Mouse (Mus musculus): ENCODE results near the gene Tbc1d9. TPM values are rescaled to one million over a fixed set of nuclear protein-coding genes. Genes with fewer than 3 reads are reported as not detected.
A peak's percentile ranks its signal among the peaks of the same experiment; 100 is the strongest.

Tbc1d9 gene
- total and polyA plus RNA-seq, 2 experiments from 2014 or later, result 17.1 to 107 TPM

DNA sequence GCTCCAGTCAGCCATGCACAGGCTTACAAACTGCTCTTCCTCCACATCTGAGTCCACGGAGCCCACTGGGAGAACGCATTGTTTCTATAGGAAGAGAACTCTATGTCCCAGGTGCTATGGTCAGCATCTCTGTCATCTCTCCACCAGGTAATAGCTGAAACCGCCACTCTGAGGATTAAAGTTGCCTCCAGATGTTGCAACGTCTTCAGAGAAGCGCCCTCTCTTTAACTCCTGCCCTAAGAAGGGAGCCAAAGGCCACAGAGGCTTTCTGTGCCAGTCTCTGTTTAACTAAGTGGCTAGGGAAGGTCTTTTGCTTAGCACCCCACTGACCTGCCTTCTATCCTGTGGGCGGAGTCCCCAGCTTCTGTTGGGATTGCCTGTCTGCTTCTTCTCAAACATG is 85.7 kb downstream of the Tbc1d9 start:
- H3K36me3 ChIP-seq (ENCODE audit: insufficient read depth), result peaks cover 45% of the 10 kb centered on the region
- no peak overlapping the region for H3K4me2 ChIP-seq (ENCODE audit: low read depth)
- no peaks in the 10 kb centered on the region for H3K27me3 ChIP-seq (ENCODE audit: insufficient read depth, low read length)
- H3K4me3 ChIP-seq (ENCODE audit: low read depth, low read length), result no peak overlapping the region
- 82% methylated on average over 6 of the region's 6 CpGs for WGBS
- no peaks in the 10 kb centered on the region for H3K4me1 ChIP-seq (ENCODE audit: insufficient read depth)
- no peak for ATAC-seq
- no peak for DNase-seq
- TF ChIP-seq CTCF (IDR thresholded peaks at IDR 0.05; ENCODE audit: low read depth), result no peak
- no peak overlapping the region for H3K27ac ChIP-seq (ENCODE audit: low read depth, low read length)
- no peak overlapping the region for H3K9ac ChIP-seq
- H3K9me3 ChIP-seq (ENCODE audit: low read length), result no peaks in the 10 kb centered on the region

GRCm38 (mm10) chr8:83251362-83252246 is 86.5 kb downstream of the Tbc1d9 start:
- no peaks in the 10 kb centered on the region for H3K9me3 ChIP-seq (ENCODE audit: low read length)
- H3K4me3 ChIP-seq (ENCODE audit: low read depth, low read length), result no peak overlapping the region
- WGBS, result 36% methylated on average over 14 of the region's 14 CpGs

GRCm38 (mm10) chr8:83252791-83253190 is 87.6 kb downstream of the Tbc1d9 start:
- H3K36me3 ChIP-seq (ENCODE audit: insufficient read depth), result peaks cover 50% of the 10 kb centered on the region

More at GRCm38 (mm10) chr8:83251362-83252246, 86.5 kb downstream of the Tbc1d9 start:
- H3K4me2 ChIP-seq (ENCODE audit: low read depth), result no peak overlapping the region
- H3K27ac ChIP-seq (ENCODE audit: low read depth, low read length), result no peak overlapping the region
- H3K36me3 ChIP-seq (ENCODE audit: insufficient read depth), result peaks cover 50% of the 10 kb centered on the region
- no peaks in the 10 kb centered on the region for H3K4me1 ChIP-seq (ENCODE audit: insufficient read depth)
- TF ChIP-seq CTCF (IDR thresholded peaks at IDR 0.05; ENCODE audit: low read depth), result no peak
- no peaks in the 10 kb centered on the region for H3K27me3 ChIP-seq (ENCODE audit: insufficient read depth, low read length)
- no peak for ATAC-seq
- no peak overlapping the region for H3K9ac ChIP-seq
- no peak for DNase-seq

DNA sequence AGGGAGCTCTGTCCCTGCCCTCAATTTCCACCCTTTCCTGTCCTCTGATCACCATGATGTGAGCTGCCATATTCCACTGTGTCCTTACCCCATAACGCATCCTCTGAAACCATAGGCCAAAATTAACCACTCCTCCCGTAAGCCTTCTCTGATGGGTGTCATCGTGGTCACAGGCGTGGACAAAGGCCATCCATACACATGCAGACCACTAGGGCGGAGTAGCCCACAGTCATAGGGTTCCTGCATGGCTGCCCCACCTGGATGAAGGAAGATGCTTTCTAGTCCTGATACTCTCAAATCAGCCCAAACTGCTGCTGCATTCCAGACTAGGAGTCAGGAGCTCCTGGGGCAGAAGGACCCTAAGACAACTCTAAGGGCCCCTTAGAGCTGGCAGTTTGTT is 92.5 kb downstream of the Tbc1d9 start:
- no peak overlapping the region for H3K9ac ChIP-seq
- no peaks in the 10 kb centered on the region for H3K9me3 ChIP-seq (ENCODE audit: low read length)
- H3K4me2 ChIP-seq (ENCODE audit: low read depth), result no peak overlapping the region
- DNase-seq (no peak), ATAC-seq (no peak)
- H3K27ac ChIP-seq (ENCODE audit: low read depth, low read length), result no peak overlapping the region
- H3K4me3 ChIP-seq (ENCODE audit: low read depth, low read length), result no peak overlapping the region
- TF ChIP-seq CTCF (IDR thresholded peaks at IDR 0.05; ENCODE audit: low read depth), result no peak
- WGBS, result 95% methylated on average over 5 of the region's 5 CpGs
- H3K36me3 ChIP-seq (ENCODE audit: insufficient read depth), result peaks cover 62% of the 10 kb centered on the region
- H3K27me3 ChIP-seq (ENCODE audit: insufficient read depth, low read length), result no peaks in the 10 kb centered on the region
- H3K4me1 ChIP-seq (ENCODE audit: insufficient read depth), result no peaks in the 10 kb centered on the region

More at GRCm38 (mm10) chr8:83252791-83253190, 87.6 kb downstream of the Tbc1d9 start:
- Histone ChIP-seq H3K27me3 (ENCODE audit: insufficient read depth, low read length) (no peaks in the 10 kb centered on the region), H3K4me3 (ENCODE audit: low read depth, low read length) (no peak overlapping the region), H3K4me1 (ENCODE audit: insufficient read depth) (no peaks in the 10 kb centered on the region), H3K9ac (no peak overlapping the region), H3K4me2 (ENCODE audit: low read depth) (no peak overlapping the region), H3K27ac (ENCODE audit: low read depth, low read length) (no peak overlapping the region), H3K9me3 (ENCODE audit: low read length) (no peaks in the 10 kb centered on the region)
- ATAC-seq (no peak), DNase-seq (no peak)
- WGBS, result 80% methylated on average over 5 of the region's 5 CpGs
- TF ChIP-seq CTCF (IDR thresholded peaks at IDR 0.05; ENCODE audit: low read depth), result no peak

- no peak overlapping the region for H3K4me2 ChIP-seq (ENCODE audit: low read depth)
- peaks cover 50% of the 10 kb centered on the region for H3K36me3 ChIP-seq (ENCODE audit: insufficient read depth)
- no peak overlapping the region for H3K9ac ChIP-seq
- DNase-seq, result peak; percentile 67
- no peaks in the 10 kb centered on the region for H3K27me3 ChIP-seq (ENCODE audit: insufficient read depth, low read length)
- no peak overlapping the region for H3K4me3 ChIP-seq (ENCODE audit: low read depth, low read length)
- peak; percentile 90 for ATAC-seq
- no peaks in the 10 kb centered on the region for H3K4me1 ChIP-seq (ENCODE audit: insufficient read depth)
- WGBS, result 71% methylated on average over 16 of the region's 16 CpGs
- no peaks in the 10 kb centered on the region for H3K9me3 ChIP-seq (ENCODE audit: low read length)
- no peak overlapping the region for H3K27ac ChIP-seq (ENCODE audit: low read depth, low read length)
- TF ChIP-seq CTCF (IDR thresholded peaks at IDR 0.05; ENCODE audit: low read depth), result peak; percentile 88
Measured at GRCm38 (mm10) chr8:83260418-83261215, 95.5 kb downstream of the Tbc1d9 start.

DNA sequence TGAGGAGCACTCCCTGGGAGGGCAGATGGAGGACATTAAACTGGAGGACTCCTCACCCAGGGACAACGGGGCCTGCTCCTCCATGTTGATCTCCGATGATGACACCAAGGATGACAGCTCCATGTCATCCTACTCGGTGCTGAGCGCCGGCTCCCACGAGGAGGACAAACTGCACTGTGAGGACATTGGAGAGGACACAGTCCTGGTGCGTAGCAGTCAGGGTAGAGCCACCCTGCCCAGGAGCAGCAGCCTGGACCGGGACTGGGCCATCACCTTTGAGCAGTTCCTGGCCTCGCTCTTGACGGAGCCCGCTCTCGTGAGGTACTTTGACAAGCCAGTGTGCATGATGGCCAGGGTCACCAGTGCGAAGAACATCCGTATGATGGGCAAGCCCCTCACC is 106.0 kb downstream of the Tbc1d9 start:
- no peak for ATAC-seq
- H3K27ac ChIP-seq (ENCODE audit: low read depth, low read length), result no peak overlapping the region
- no peaks in the 10 kb centered on the region for H3K9me3 ChIP-seq (ENCODE audit: low read length)
- H3K9ac ChIP-seq, result no peak overlapping the region
- H3K4me3 ChIP-seq (ENCODE audit: low read depth, low read length), result no peak overlapping the region
- no peak for TF ChIP-seq CTCF (IDR thresholded peaks at IDR 0.05; ENCODE audit: low read depth)
- no peaks in the 10 kb centered on the region for H3K27me3 ChIP-seq (ENCODE audit: insufficient read depth, low read length)
- no peak overlapping the region for H3K4me2 ChIP-seq (ENCODE audit: low read depth)
- peaks cover 42% of the 10 kb centered on the region for H3K36me3 ChIP-seq (ENCODE audit: insufficient read depth)
- no peaks in the 10 kb centered on the region for H3K4me1 ChIP-seq (ENCODE audit: insufficient read depth)
- no peak for DNase-seq
- WGBS, result 97% methylated on average over 14 of the region's 14 CpGs

GRCm38 (mm10) chr8:83272464-83272863 is 107.3 kb downstream of the Tbc1d9 start:
- no peak overlapping the region for H3K27ac ChIP-seq (ENCODE audit: low read depth, low read length)
- H3K9me3 ChIP-seq (ENCODE audit: low read length), result no peaks in the 10 kb centered on the region
- H3K27me3 ChIP-seq (ENCODE audit: insufficient read depth, low read length), result no peaks in the 10 kb centered on the region
- 87% methylated on average over 10 of the region's 10 CpGs for WGBS
- ATAC-seq, result no peak
- TF ChIP-seq CTCF (IDR thresholded peaks at IDR 0.05; ENCODE audit: low read depth), result no peak
- H3K4me2 ChIP-seq (ENCODE audit: low read depth), result no peak overlapping the region
- no peaks in the 10 kb centered on the region for H3K4me1 ChIP-seq (ENCODE audit: insufficient read depth)
- H3K9ac ChIP-seq, result no peak overlapping the region
- no peak overlapping the region for H3K4me3 ChIP-seq (ENCODE audit: low read depth, low read length)
- peaks cover 30% of the 10 kb centered on the region for H3K36me3 ChIP-seq (ENCODE audit: insufficient read depth)
- DNase-seq, result no peak
